In genomic region chr1:162219781-162220180, GRCm38 (mm10) we compare ENCODE assay signal across 12 mouse cellular contexts.
A peak's percentile ranks its signal among the peaks of the same experiment; 100 is the strongest.
DNase-seq lines count a peak whose midpoint lies in the region; ATAC-seq and TF ChIP-seq lines count a peak whose summit lies in the region.
"Had no signal": no experiment of that assay in that cellular context is flagged by ENCODE, and none has a peak within 500 bp of the region (broad histone marks: within the 10 kb centered on the region; RNA-seq: fewer than 3 reads in every experiment).

No protein-coding gene starts in this region.

- peak overlapping the region; percentile 40 for H3K4me3 ChIP-seq in heart, postnatal 0 days (ENCODE audit: low read depth, low read length)
- peak overlapping the region; percentile 38 for H3K4me3 ChIP-seq in neural tube, embryonic 11.5 days (ENCODE audit: low read depth, low read length)
- H3K4me3 ChIP-seq in intestine, embryonic 16.5 days (ENCODE audit: low read length), result peak overlapping the region; percentile 23; the same call in 1 of the 2 replicates

- no peaks in the 10 kb centered on the region for H3K9me3 ChIP-seq in heart, postnatal 0 days (replicated peaks; ENCODE audit: control insufficient read depth, low read length)
- no peaks in the 10 kb centered on the region for H3K9me3 ChIP-seq in neural tube, embryonic 11.5 days (ENCODE audit: control insufficient read depth, low read length)
- no peaks in the 10 kb centered on the region for H3K9me3 ChIP-seq in intestine, embryonic 16.5 days (ENCODE audit: control insufficient read depth, low read length)

- no peak for ATAC-seq in heart, postnatal 0 days (ENCODE audit: insufficient read depth, low read depth)
- no peak for ATAC-seq in neural tube, embryonic 11.5 days (ENCODE audit: insufficient read depth, low FRiP score, low TSS enrichment)
- ATAC-seq in intestine, embryonic 16.5 days, result no peak
- ATAC-seq: forebrain, embryonic 16.5 days had no signal

- no peaks in the 10 kb centered on the region for H3K36me3 ChIP-seq in heart, postnatal 0 days (replicated peaks; ENCODE audit: control insufficient read depth, insufficient read depth, low read length)
- H3K36me3 ChIP-seq in neural tube, embryonic 11.5 days (ENCODE audit: control insufficient read depth, insufficient read depth, low read length), result no peaks in the 10 kb centered on the region
- no peaks in the 10 kb centered on the region for H3K36me3 ChIP-seq in intestine, embryonic 16.5 days (ENCODE audit: control insufficient read depth, insufficient read depth, low read length)

- 77% methylated on average over 1 of the region's 1 CpGs for WGBS in heart, postnatal 0 days
- WGBS in neural tube, embryonic 11.5 days, result 57% methylated on average over 1 of the region's 1 CpGs
- 65% methylated on average over 1 of the region's 1 CpGs for WGBS in intestine, embryonic 16.5 days

- H3K27me3 ChIP-seq in heart, postnatal 0 days (ENCODE audit: control insufficient read depth, insufficient read depth, low read length), result no peaks in the 10 kb centered on the region
- H3K27me3 ChIP-seq in neural tube, embryonic 11.5 days (ENCODE audit: control insufficient read depth, insufficient read depth, low read length), result no peaks in the 10 kb centered on the region
- no peaks in the 10 kb centered on the region for H3K27me3 ChIP-seq in intestine, embryonic 16.5 days (replicated peaks; ENCODE audit: control insufficient read depth, insufficient read depth, low read length)

- peak overlapping the region; percentile 34 for H3K4me2 ChIP-seq in heart, postnatal 0 days (ENCODE audit: low read depth, low read length)
- no peak overlapping the region for H3K4me2 ChIP-seq in neural tube, embryonic 11.5 days (ENCODE audit: low read depth)
- no peak overlapping the region for H3K4me2 ChIP-seq in intestine, embryonic 16.5 days (ENCODE audit: low read depth, low read length)

- TF ChIP-seq EP300 in heart, postnatal 0 days (IDR thresholded peaks at IDR 0.05; ENCODE audit: low read depth), result no peak

- DNase-seq in heart, postnatal 0 days (ENCODE audit: low spot score), result no peak
- no peak for DNase-seq in heart, postnatal 10 days
- DNase-seq in neural tube, embryonic 11.5 days (ENCODE audit: low spot score), result no peak
- DNase-seq in neural tube, embryonic 10.5 days (ENCODE audit: extremely low spot score, low spot score), result no peak
- DNase-seq in MN1 (ENCODE audit: low spot score), result no peak
- DNase-seq in ovary, postnatal 10 days (ENCODE audit: low spot score), result no peak
- no peak for DNase-seq in embryo, embryonic 11 days
- DNase-seq: cerebellum, adult 11 months; kidney, adult 9 months had no signal

- peak overlapping the region; percentile 57 for H3K27ac ChIP-seq in heart, postnatal 0 days (ENCODE audit: low read depth)
- peak overlapping the region; percentile 79 for H3K27ac ChIP-seq in neural tube, embryonic 11.5 days (ENCODE audit: low read depth, low read length)
- H3K27ac ChIP-seq in intestine, embryonic 16.5 days (ENCODE audit: low read length), result no peak overlapping the region
- H3K27ac ChIP-seq: liver, embryonic 14.5 days had no signal

- intact Hi-C loops in heart, postnatal 10 days (cut with DNase I), result loop anchor here (1.0 to 5.0 kb wide), 3 partner anchors 93 to 212 kb away; no protein-coding TSS in a partner anchor

- no peak for TF ChIP-seq CTCF in heart, postnatal 0 days (IDR thresholded peaks at IDR 0.05; ENCODE audit: low read depth)

- no peak overlapping the region for H3K9ac ChIP-seq in heart, postnatal 0 days (replicated peaks; ENCODE audit: low read depth, low read length)
- peak overlapping the region; percentile 49; the same call in 1 of the 2 replicates for H3K9ac ChIP-seq in neural tube, embryonic 11.5 days (ENCODE audit: low read length)
- no peak overlapping the region for H3K9ac ChIP-seq in intestine, embryonic 16.5 days (ENCODE audit: low read depth, low read length)
- H3K9ac ChIP-seq: liver, embryonic 14.5 days had no signal

- peaks cover 9% of the 10 kb centered on the region for H3K4me1 ChIP-seq in heart, postnatal 0 days (ENCODE audit: control insufficient read depth, insufficient read depth)
- H3K4me1 ChIP-seq in neural tube, embryonic 11.5 days (ENCODE audit: control insufficient read depth, insufficient read depth, low read length), result no peaks in the 10 kb centered on the region; the same call in 1 of the 2 replicates
- peaks cover 5% of the 10 kb centered on the region; the same call in 1 of the 2 replicates for H3K4me1 ChIP-seq in intestine, embryonic 16.5 days (ENCODE audit: control insufficient read depth, insufficient read depth, low read length)
